Mouse (Mus musculus) neutrophil, adult 5-6 weeks (primary cell): ENCODE measurements around the gene Aqr. TPM values are rescaled to one million over a fixed set of nuclear protein-coding genes. Genes with fewer than 3 reads are reported as not detected.
"Not testable (repeated sequence)": the region's sequence is repeated elsewhere in the genome, so short reads cannot be mapped to it uniquely, and the experiment has no call there.

Experiments
- ATAC-seq: fragments of 151-379, 151-347 bp; 2 replicates; pipeline ENCODE4 v1.8.0; 2017; ENCODE audit warnings: mild to moderate bottlenecking, moderate TSS enrichment; ENCODE audit not compliant: insufficient number of reproducible peaks, poor library complexity, low FRiP score, severe bottlenecking; ENCODE audit errors: extremely low read depth
- total RNA-seq: library from RNA; stranded (forward); fragments of 200-1000 nt; gene quantifications from 2 replicates; pipeline ENCODE4 v1.2.3, GENCODE M21; 2017

Gene Aqr
- total RNA-seq, result 53.5 and 53.9 TPM in 2 replicates

DNA sequence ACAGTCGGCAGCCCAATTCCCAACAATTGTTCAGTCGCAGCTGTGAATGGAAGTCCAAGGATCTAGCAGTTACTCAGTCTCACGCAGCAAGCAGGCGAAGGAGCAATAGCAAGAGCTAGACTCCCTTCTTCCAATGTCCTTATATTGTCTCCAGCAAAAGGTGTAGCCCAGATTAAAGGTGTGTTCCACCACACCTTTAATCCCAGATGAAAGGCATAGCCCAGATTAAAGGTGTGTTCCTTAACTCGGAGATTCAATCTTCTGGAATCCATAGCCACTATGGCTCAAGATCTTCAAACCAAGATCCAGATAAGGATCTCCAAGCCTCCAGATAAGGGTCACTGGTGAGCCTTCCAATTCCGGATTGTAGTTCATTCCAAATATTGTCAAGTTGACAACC lies at the start of gene Aqr:
Aqr (minus strand) TSS at position 101 of the 400 bp plus-strand sequence.
- ATAC-seq, result not testable (repeated sequence)

- no peak for ATAC-seq
Measured at GRCm38 (mm10) chr2:114236566-114236965, 49.7 kb upstream of the Aqr start.

DNA sequence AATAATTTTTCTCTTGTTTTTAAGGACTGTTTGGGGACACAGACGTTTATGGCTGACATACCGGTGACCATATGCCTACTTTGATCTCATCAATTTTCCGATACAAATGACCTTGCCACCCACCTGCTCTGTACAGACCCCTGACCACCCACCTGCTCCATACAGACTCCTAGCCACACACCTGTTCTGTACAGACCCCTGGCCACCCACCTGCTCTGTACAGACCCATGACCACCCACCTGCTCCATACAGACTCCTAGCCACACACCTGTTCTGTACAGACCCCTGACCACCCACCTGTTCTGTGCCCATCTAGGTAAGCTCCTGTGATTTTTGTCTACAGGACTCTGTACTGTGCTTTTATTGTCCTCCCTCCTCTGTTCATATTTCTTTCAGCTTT lies 48.8 kb upstream of the Aqr start:
- no peak for ATAC-seq

DNA sequence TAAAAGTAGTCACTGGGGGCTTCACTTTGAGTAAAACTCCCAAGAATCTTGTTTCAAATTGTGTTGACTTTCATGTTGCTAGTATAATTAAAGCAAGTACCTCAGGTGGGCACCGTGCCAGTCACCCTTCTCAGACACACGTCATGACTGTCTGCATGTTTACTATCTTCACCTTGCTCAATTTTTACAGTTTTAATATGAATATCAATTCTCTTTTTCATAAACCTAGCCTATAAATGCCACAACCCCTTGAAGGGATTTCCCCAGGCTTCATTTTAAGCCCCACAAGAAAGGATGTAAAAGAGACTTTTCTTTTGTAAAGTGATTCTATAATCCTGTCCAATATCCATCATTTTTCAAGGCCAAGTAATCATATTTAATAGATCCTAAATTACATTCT lies 44.4 kb upstream of the Aqr start:
- ATAC-seq, result no peak

DNA sequence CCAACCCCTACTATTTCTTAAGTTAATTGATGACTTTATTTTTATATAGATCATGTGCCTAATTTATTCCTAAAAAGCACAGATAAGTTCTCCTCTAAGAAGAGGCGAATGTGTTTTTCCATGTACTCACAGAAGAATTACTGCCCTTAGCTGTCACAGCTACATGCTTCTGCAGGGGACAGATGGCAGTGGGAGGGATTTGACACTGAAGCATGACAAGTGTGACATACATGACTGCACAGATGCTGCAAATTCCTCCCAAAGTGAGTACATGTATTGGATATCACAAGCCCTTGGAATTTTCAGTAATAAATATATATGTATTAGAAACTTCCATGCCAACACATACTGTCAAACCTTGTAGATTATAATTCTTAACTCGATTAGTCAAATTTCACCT lies 41.8 kb upstream of the Aqr start:
- ATAC-seq, result no peak

- ATAC-seq, result no peak
Measured at GRCm38 (mm10) chr2:114205036-114205435, 18.2 kb upstream of the Aqr start.

GRCm38 (mm10) chr2:114201574-114201973 lies 14.8 kb upstream of the Aqr start:
- no peak for ATAC-seq

GRCm38 (mm10) chr2:114200932-114201559 lies 14.2 kb upstream of the Aqr start, which contains the start of gene Zfp770:
Gene Zfp770, minus strand, starts transcription at chr2:114201469.
- peak; percentile 56; the same call in 1 of the 2 replicates for ATAC-seq

DNA sequence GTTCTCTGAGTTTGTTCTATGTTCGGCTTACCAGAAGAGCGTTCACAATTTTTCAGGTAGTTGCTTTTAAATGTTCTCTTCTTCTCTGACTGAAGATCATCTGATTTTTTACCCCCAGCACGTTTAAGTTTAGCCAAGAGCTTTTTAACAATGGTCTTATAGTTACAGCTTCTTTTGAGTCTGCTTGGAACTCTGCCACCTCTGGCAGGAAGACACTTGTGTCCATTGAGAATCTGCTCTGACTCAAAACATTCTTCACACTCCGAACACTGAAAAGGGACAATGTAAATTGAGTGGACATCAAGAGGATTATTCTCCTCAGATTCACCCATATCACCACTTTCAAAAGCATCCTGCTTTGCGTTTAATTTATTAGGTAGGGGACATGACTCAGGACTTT lies 9.6 kb upstream of the Aqr start:
- no peak for ATAC-seq

- ATAC-seq, result no peak
Measured at GRCm38 (mm10) chr2:114177802-114178733, 8.8 kb downstream of the Aqr start.

DNA sequence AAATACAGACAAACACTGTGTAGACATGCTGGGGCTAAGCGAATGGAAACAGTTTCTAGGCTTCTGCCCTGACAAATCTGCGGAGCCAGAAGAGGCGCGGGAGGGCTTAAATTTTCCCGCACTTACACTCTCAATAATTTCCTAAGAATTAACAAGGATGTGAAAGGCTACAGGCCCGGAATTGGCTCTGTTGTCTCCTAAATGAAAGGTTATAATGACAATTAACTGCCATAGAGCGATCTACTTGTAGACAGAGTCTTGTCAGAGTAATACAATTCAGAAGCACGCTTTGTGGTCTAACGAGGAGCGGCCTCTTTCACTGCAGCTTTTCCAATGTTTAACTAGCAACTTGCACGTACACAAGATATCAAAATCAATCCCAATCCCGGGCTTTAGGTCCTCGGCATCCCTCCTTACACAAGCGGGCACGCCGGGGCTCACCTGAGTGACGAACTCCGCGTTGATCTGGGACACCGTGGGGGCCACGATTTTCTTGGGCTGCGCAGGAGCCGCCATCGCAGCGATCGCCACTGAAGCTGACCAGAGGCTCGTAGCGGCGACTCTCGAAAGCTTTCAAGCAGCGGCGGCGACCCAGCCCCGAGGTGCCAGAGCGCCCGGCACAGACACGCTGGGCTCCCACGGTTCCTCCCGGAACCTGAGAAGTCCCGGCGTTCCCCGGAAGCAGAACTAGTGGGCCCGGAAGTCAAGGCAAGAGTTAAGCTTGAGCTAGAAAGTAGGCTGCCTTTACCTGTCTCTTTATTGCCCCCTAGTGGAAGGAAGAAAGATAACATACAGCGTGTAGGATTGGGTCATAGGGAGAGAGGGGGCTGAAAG lies 12.0 kb downstream of the Aqr start:
- peak; percentile 100 for ATAC-seq

GRCm38 (mm10) chr2:114173248-114173647 lies 13.6 kb downstream of the Aqr start:
- no peak for ATAC-seq

- no peak for ATAC-seq
Measured at GRCm38 (mm10) chr2:114167837-114168236, 19.0 kb downstream of the Aqr start.

DNA sequence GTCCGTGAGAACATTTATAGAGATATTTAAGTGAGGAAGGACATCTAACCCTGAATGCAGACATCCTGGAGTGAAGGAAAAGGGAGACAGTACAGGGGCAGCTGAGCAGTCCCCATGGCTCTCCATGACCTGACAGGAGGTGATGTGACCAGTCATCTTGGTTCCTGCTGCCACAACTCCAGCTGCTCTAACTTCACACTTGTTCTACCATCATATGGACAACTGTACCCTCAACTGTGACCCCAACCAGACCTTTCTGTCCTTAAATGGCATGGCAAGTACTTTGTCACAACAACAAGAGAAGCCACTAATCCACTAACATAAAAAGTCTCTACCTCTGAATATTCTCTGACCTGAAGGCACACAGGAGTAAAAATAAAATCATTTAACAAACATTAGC lies 24.8 kb downstream of the Aqr start:
- no peak for ATAC-seq

DNA sequence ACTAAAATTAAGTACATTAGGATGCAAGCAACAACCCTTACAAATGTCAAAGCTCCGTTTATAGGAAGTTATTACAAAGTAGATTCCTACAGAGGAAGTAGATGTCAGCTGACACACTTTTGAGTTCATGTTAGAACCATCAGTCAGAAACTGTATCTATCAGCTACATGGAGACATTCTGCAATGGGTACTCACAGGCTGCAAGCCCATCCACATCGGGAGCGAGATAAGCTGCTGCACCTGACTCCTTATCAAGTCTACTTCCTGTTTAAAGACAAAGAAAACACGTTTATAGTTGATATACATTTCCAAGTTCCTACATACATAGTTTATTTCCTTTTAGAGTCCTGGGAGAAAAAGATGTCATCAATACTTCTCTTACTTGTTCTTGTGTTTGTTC lies 29.5 kb downstream of the Aqr start:
- ATAC-seq, result no peak

GRCm38 (mm10) chr2:114156639-114157038 lies 30.2 kb downstream of the Aqr start:
- ATAC-seq, result no peak

- no peak for ATAC-seq
Measured at GRCm38 (mm10) chr2:114153247-114153646, 33.6 kb downstream of the Aqr start.

GRCm38 (mm10) chr2:114146864-114147458 lies 39.9 kb downstream of the Aqr start:
- no peak for ATAC-seq

GRCm38 (mm10) chr2:114145315-114145801 lies 41.5 kb downstream of the Aqr start:
- ATAC-seq, result peak; percentile 44; the same call in 1 of the 2 replicates
